Mouse (Mus musculus) hindbrain, embryonic 12.5 days (tissue): ENCODE results near the gene Ccl24. TPM values are rescaled to one million over a fixed set of nuclear protein-coding genes. Genes with fewer than 3 reads are reported as not detected.

Source experiments
- ATAC-seq: fragments of 200-750 bp; cut with Nextera tagmentation; 2 replicates; pipeline ENCODE4 v1.8.0; 2017; ENCODE audit warnings: moderate TSS enrichment; ENCODE audit not compliant: low FRiP score
- H3K27ac ChIP-seq: fragments of 300-500 bp; sonication (generic); 2 replicates; pipeline ENCODE4 v1.5.1; 2016; ENCODE audit warnings: mild to moderate bottlenecking
- H3K27me3 ChIP-seq: fragments of 300-500 bp; sonication (generic); 2 replicates; pipeline ENCODE4 v1.6.1; 2016; ENCODE audit warnings: mild to moderate bottlenecking
- H3K36me3 ChIP-seq: fragments of 300-500 bp; sonication (generic); 2 replicates; pipeline ENCODE4 v1.6.1; 2016; ENCODE audit warnings: mild to moderate bottlenecking
- H3K4me1 ChIP-seq: fragments of 300-500 bp; sonication (generic); 2 replicates; pipeline ENCODE4 v1.6.1; 2016
- H3K4me2 ChIP-seq: fragments of 300-500 bp; sonication (generic); replicated peaks from 2 replicates; pipeline ENCODE4 v1.6.1; 2016; ENCODE audit warnings: mild to moderate bottlenecking
- H3K4me3 ChIP-seq: fragments of 300-500 bp; sonication (generic); 2 replicates; pipeline ENCODE4 v1.5.1; 2016; ENCODE audit warnings: mild to moderate bottlenecking
- H3K9ac ChIP-seq: fragments of 300-500 bp; sonication (generic); 2 replicates; pipeline ENCODE4 v1.6.1; 2016; ENCODE audit warnings: mild to moderate bottlenecking, moderate library complexity
- H3K9me3 ChIP-seq: fragments of 300-500 bp; sonication (generic); replicated peaks from 2 replicates; pipeline ENCODE4 v1.6.1; 2016; ENCODE audit warnings: mild to moderate bottlenecking
- WGBS: fragments of 180-500 bp; shearing (Covaris S2); methylation state at CpG from one replicate; pipeline ENCODE4 v1.1.7; 2016; 5-methylcytosine and 5-hydroxymethylcytosine counted together
- polyA plus RNA-seq: library from polyadenylated mRNA; unstranded; fragments of >200 nt; fragmentation: Nextera tagmentation; extraction: Ambion mirVana; gene quantifications from 2 replicates; pipeline ENCODE4 v1.2.1, GENCODE M21; 2016

Gene Ccl24
- polyA plus RNA-seq, 1 experiment from 2014 or later = 3.1 TPM

DNA sequence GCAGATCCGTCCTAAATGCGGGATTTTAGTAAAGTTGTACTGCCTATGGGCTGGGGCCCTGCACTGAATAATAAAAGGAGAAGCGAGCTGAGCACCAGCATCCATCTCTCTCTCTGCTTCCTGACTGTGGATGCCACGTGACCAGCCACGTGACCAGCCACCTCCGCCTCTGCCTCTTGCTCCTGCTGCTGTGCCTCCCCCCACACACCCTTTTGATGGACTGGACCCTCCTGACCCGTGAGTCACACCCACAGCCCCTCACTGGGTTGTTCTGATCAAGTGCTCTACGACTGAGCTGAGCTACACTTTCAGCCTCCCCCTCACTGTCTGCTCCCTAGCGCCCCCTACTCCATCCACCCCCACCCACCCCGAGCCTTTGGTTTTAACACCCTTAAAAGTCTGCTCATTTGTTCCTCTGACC lies 35.0 kb downstream of the Ccl24 start:
- no peak overlapping the region for H3K27ac ChIP-seq
- no peaks in the 10 kb centered on the region for H3K9me3 ChIP-seq
- H3K4me3 ChIP-seq = no peak overlapping the region
- 81% methylated on average over 10 of the region's 10 CpGs for WGBS
- no peaks in the 10 kb centered on the region for H3K27me3 ChIP-seq
- H3K4me2 ChIP-seq = no peak overlapping the region
- H3K36me3 ChIP-seq = no peaks in the 10 kb centered on the region
- H3K9ac ChIP-seq = no peak overlapping the region
- no peak for ATAC-seq
- no peaks in the 10 kb centered on the region for H3K4me1 ChIP-seq

DNA sequence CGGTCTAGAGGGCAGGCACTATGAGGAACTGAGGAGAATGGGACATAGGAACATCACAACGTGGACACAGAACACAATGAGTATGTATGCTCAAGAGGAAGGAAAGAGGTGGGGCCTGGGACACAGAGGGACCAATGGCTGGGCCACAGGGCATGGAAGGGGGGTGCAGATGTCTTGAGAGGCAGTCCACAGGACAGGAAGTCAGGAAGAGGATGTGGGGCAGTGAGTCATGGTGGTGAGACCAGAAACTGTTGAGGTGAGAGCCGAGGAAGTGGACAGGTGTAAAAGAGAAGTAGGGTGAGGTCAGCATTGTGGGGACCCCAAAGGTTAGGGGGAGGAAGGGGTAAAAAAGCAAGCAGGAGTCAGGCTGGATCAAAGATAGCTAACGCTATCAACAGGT lies 35.5 kb downstream of the Ccl24 start:
- no peak overlapping the region for H3K27ac ChIP-seq
- no peak for ATAC-seq
- no peaks in the 10 kb centered on the region for H3K9me3 ChIP-seq
- H3K4me2 ChIP-seq = no peak overlapping the region
- no peaks in the 10 kb centered on the region for H3K36me3 ChIP-seq
- 79% methylated on average over 4 of the region's 4 CpGs for WGBS
- no peak overlapping the region for H3K9ac ChIP-seq
- no peaks in the 10 kb centered on the region for H3K4me1 ChIP-seq
- H3K4me3 ChIP-seq = no peak overlapping the region
- no peaks in the 10 kb centered on the region for H3K27me3 ChIP-seq

DNA sequence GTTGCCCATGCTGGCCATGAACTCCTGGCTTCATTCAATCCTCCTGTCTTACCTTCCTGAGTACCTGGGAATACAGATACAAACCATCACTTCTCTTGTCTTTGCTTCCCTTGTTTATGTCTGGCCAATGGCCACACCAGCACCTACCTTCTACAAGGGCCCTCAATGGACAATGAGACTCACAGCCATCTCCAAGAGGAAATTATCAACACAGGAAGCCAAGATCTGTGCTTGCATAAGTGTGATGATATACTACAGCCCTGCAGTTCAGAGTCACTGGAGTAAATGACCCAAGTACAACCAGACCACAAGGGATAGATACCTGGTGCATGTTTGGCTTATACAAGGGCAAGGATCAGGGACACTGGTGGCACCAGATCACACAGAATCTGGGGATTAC lies 37.0 kb downstream of the Ccl24 start:
- no peaks in the 10 kb centered on the region for H3K4me1 ChIP-seq
- no peaks in the 10 kb centered on the region for H3K36me3 ChIP-seq
- no peak overlapping the region for H3K27ac ChIP-seq
- no peak overlapping the region for H3K9ac ChIP-seq
- ATAC-seq = no peak
- H3K4me3 ChIP-seq = no peak overlapping the region
- H3K27me3 ChIP-seq = no peaks in the 10 kb centered on the region
- no peak overlapping the region for H3K4me2 ChIP-seq
- no peaks in the 10 kb centered on the region for H3K9me3 ChIP-seq

DNA sequence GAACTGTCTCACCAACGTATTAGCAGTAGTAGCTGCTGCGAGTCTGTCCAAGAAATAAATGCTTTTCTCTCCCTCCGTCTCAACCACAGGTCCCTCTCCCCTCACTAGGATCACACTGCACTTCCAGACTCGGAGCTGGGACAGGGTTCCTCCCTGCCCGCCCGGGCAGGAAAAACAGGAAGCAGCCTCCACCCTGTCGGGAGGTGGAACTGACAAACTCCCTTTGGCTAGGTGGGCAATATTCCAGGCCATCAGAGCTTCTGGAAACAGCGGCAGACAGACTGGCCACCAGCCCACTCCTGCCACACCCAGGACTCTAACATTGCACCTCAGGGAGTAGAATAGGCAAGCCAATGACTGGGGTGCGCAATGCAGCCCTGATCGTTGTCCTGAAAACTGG lies 39.4 kb downstream of the Ccl24 start:
- H3K4me3 ChIP-seq = no peak overlapping the region
- 78% methylated on average over 10 of the region's 10 CpGs for WGBS

DNA sequence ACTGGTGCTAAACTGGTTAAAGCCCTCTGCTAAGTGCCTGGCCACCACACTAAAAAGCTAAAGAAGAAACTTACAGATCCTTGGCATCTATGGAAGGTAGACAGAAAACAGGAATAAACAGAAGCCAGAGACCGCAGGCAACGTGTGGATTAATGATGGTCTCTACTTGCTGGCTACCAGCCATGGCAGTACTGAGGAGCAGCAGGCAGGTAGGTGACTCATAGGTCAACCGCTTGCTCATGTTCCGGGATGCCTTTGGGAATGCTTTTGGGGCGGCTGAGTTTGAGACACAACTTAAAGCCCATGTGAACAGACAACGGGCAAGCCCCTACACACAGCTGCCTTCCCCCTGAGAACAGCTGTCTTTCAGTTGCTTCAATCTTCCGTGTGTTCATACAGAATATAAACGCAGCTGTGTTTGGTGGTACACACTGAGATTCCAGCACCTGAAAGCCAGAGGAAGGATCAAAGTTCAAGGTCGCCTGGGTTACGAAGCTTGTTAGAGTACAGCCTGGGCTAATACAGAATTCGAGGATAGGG lies 41.5 kb downstream of the Ccl24 start:
- no peak overlapping the region for H3K4me2 ChIP-seq
- no peaks in the 10 kb centered on the region for H3K36me3 ChIP-seq
- H3K9me3 ChIP-seq = no peaks in the 10 kb centered on the region
- no peak for ATAC-seq
- no peak overlapping the region for H3K27ac ChIP-seq
- no peak overlapping the region for H3K4me3 ChIP-seq
- 84% methylated on average over 11 of the region's 11 CpGs for WGBS
- 0 out of 2 replicates have a peak, but pooled peaks cover 2% of the 10 kb centered on the region for H3K4me1 ChIP-seq
- no peak overlapping the region for H3K9ac ChIP-seq
- no peaks in the 10 kb centered on the region for H3K27me3 ChIP-seq

More for the DNA sequence above, 39.4 kb downstream of the Ccl24 start:
- Histone ChIP-seq H3K9me3 (no peaks in the 10 kb centered on the region), H3K4me2 (no peak overlapping the region), H3K9ac (no peak overlapping the region), H3K27me3 (no peaks in the 10 kb centered on the region), H3K36me3 (no peaks in the 10 kb centered on the region), H3K27ac (no peak overlapping the region), H3K4me1 (0 out of 2 replicates have a peak, but pooled peaks cover 2% of the 10 kb centered on the region)
- no peak for ATAC-seq

DNA sequence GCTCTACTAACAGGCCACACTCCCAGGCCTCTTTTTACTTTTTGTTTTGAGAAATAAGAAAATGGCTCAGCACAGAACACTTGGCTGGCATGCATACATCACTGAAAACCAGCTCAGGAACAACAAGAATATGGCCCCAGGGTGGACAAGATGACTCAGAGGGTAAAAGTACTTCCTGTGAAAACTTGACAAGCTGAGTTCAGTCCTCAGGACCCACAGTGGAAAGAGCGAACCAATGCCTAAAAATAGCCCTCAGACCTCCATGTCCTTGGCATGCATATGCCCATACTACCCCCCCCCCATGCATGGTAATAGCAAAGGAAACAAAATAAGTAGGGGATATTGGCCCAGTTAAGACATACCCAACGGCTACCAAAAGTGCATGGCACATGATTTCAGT lies 42.9 kb downstream of the Ccl24 start:
- ATAC-seq = no peak
- H3K4me1 ChIP-seq = 0 out of 2 replicates have a peak, but pooled peaks cover 2% of the 10 kb centered on the region
- H3K27me3 ChIP-seq = no peaks in the 10 kb centered on the region
- no peak overlapping the region for H3K4me2 ChIP-seq
- no peak overlapping the region for H3K4me3 ChIP-seq
- H3K36me3 ChIP-seq = no peaks in the 10 kb centered on the region
- 83% methylated on average over 2 of the region's 2 CpGs for WGBS
- no peaks in the 10 kb centered on the region for H3K9me3 ChIP-seq
- H3K27ac ChIP-seq = no peak overlapping the region
- no peak overlapping the region for H3K9ac ChIP-seq

DNA sequence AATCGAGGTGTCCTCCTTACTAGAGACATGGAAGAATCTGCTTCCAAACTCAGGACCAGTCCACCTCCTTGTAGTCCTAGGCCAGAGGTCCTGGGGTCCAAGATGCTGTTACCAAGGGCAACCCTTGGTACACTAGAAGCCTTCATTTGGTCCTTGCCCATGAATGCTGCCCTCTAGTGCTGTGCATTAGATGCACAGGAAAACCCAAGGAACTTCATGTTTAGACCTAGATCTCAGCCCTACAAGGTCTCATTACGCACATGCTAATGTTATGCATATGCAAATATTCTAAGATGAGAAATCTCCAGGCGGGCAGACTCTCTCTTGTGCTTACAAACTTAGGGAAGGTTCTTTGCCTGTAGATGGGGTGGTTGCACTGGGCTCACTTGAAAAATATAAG lies 43.5 kb downstream of the Ccl24 start:
- Histone ChIP-seq H3K27me3 (no peaks in the 10 kb centered on the region), H3K27ac (no peak overlapping the region), H3K9ac (no peak overlapping the region), H3K4me1 (0 out of 2 replicates have a peak, but pooled peaks cover 2% of the 10 kb centered on the region), H3K36me3 (no peaks in the 10 kb centered on the region), H3K4me3 (no peak overlapping the region), H3K9me3 (no peaks in the 10 kb centered on the region), H3K4me2 (no peak overlapping the region)
- 73% methylated on average over 3 of the region's 3 CpGs for WGBS
- ATAC-seq = no peak

DNA sequence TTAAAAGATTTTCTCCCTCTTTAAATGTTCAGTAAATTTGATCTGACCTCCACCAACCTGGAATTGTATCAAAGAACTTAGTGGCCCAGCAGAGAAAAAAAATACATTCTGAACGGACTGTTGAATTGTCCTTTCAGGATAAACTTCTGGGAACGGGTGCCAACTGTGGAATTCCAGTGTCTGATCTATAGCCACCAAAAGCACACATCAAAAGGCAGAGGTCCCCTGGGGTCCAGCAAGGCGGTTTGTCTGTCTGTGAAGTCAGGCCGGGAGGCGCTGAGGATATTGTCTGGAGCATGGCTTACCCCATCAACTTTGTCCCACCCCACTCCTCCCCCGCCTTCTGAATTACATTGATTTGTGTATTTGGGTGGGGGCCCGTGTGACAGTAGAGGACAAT lies 44.9 kb downstream of the Ccl24 start:
- ATAC-seq = no peak
- no peak overlapping the region for H3K9ac ChIP-seq
- 0 out of 2 replicates have a peak, but pooled peaks cover 2% of the 10 kb centered on the region for H3K4me1 ChIP-seq
- no peak overlapping the region for H3K4me3 ChIP-seq
- H3K9me3 ChIP-seq = no peaks in the 10 kb centered on the region
- no peaks in the 10 kb centered on the region for H3K27me3 ChIP-seq
- 29% methylated on average over 7 of the region's 7 CpGs for WGBS
- H3K27ac ChIP-seq = no peak overlapping the region
- H3K36me3 ChIP-seq = no peaks in the 10 kb centered on the region
- H3K4me2 ChIP-seq = no peak overlapping the region

DNA sequence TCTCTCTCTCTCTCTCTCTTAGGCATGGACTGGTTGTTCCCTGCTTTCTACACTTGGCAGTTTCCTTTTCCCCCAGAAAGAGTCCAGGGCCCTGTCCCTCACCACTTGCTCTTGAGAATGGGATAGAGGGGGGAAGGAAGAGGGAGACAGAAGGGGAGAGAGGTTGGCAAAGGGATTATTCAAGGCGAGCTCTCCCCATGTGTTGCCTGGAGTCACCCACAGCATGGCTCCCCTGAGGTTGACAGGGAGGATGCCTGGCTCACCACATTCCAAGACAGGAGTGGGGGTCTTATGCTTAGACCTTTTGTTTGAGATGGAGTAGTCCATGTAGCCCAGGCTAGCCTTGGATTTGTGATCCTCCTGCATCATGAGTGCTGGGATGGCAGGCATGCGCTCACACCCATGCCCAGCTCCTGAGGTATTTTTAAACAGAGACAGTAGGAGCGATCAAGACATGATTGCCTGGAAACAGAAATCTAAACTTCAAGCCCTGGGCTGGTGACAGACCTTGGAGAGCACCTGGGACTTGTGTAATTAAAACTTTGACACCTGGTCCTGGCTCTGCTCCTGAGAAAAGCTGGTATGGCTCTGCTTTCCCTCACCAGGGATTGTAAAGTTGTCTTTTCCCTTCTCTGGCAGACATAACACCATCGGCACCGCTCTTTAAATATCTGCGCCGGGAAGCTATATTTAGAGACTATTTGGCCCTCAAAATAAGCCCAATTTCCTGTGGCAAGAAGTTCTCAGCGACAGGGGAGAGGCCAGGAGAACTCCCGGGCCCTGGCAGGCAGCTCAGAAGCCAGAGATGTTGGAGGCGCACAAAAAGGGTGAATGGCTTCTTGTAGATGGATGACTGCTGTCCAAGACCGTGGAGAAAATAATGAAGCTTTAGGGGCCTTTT lies 47.9 kb downstream of the Ccl24 start:
- no peaks in the 10 kb centered on the region for H3K36me3 ChIP-seq
- H3K4me3 ChIP-seq = no peak overlapping the region
- H3K4me1 ChIP-seq = 0 out of 2 replicates have a peak, but pooled peaks cover 2% of the 10 kb centered on the region
- no peak overlapping the region for H3K27ac ChIP-seq
- no peaks in the 10 kb centered on the region for H3K27me3 ChIP-seq
- no peak overlapping the region for H3K4me2 ChIP-seq
- H3K9ac ChIP-seq = no peak overlapping the region
- no peaks in the 10 kb centered on the region for H3K9me3 ChIP-seq
- ATAC-seq = no peak
- 78% methylated on average over 11 of the region's 11 CpGs for WGBS

DNA sequence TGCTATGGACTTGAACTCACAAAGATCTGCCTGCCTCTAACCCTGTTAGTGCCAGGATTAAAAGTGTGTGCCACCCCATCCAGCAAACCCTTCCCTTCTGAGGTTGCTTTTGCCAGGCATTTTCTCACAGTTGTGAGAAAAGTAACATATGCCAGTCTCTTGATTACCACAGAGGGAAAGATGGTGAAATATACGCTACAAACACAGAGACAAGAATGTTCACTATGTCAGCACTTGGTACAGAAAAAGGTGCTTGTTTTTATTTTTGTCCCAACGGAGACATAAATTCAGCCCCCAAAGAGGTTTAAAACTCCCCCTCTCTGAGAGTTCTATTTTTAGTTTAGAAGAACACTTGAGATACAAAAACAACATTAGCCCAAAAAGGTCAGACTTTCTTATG lies 48.8 kb downstream of the Ccl24 start:
- Histone ChIP-seq H3K27me3 (no peaks in the 10 kb centered on the region), H3K9ac (no peak overlapping the region), H3K4me2 (no peak overlapping the region), H3K36me3 (no peaks in the 10 kb centered on the region), H3K9me3 (no peaks in the 10 kb centered on the region), H3K27ac (no peak overlapping the region), H3K4me1 (no peaks in the 10 kb centered on the region), H3K4me3 (no peak overlapping the region)
- WGBS = 91% methylated on average over 2 of the region's 2 CpGs
- ATAC-seq = no peak

DNA sequence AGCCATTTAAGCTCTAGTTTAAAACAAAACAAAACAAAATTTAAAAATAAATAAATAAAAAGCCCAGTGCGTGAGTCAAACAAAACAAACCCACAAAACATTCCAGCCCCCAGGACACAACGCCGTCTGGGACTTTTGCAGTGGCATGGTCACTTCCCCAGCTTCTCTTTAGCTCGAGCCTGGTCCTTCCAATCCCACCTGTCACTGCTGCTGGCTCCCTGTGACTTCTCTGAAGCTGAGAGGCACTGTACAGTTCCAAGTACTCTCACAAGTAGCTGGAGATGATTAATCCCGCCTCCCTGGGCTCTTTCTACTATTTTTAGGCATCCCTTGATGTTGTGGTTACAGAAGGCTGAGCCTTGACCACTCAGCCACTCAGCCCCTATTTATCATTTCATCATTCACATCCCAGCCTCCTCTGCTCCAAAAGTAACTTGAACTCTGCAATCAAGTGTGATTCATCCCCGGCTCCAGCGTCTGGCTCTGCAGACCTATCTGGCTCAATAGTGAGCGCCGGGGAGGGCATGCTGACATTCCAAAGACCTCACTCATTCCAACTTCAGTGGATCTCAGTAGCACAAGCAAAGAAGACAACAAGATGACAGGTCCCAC lies 50.6 kb downstream of the Ccl24 start:
- WGBS = 85% methylated on average over 9 of the region's 9 CpGs
- no peak overlapping the region for H3K9ac ChIP-seq
- H3K27ac ChIP-seq = no peak overlapping the region
- no peaks in the 10 kb centered on the region for H3K4me1 ChIP-seq
- H3K27me3 ChIP-seq = no peaks in the 10 kb centered on the region
- no peaks in the 10 kb centered on the region for H3K9me3 ChIP-seq
- no peak overlapping the region for H3K4me3 ChIP-seq
- H3K4me2 ChIP-seq = no peak overlapping the region
- no peaks in the 10 kb centered on the region for H3K36me3 ChIP-seq
- ATAC-seq = no peak
